Mouse (Mus musculus): ENCODE results near the gene Klk13. TPM values are rescaled to one million over a fixed set of nuclear protein-coding genes. Genes with fewer than 3 reads are reported as not detected.
A peak's percentile ranks its signal among the peaks of the same experiment; 100 is the strongest.
"Not testable (repeated sequence)": the region's sequence is repeated elsewhere in the genome, so short reads cannot be mapped to it uniquely, and the experiment has no call there.

Klk13 gene
- not detected in 2 replicates for total RNA-seq (2015)
- total RNA-seq (2017) = not detected in 2 replicates

DNA sequence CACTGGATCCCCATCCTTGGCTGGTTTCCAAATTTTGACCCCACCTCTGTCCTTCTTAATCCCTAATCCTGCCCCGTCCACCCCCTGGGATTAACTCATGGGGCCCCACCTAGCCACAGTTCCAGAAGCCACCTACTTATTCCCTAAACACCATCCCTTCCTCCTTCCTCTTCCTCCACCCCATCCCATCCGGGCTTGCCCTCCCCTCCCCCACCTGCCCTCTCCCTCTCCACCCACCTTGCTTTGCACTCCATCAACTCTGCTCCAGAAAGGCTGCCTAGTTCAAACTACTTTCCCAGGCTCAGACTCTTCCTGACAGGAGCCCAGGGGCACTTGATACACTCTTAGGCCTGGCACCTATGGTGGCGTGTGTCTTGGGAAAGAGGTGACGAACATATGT, at the start of gene Klk13:
Gene Klk13, plus strand, starts transcription at position 301 of the 400 bp plus-strand sequence.
- no peak for ATAC-seq (ENCODE audit: poor library complexity, severe bottlenecking)

DNA sequence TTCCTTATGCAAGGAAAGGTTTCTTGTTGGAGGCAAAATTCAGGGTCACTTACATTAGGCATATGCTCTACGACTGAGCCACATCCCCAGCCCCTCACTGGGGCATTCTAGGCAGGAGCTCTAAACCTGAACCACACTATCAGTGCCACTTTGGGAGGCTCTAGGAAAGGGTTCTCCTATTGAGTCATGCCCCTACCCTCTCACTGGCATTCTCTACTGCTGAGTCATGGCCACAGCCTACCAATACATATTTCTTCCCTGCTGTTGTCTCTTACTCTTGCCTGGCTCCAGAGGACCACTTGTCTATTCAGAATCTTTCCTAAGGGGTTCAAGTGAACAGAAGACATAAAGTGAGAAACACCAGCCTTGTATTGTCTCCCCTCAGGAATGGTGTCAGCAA, 49.6 kb upstream of the Klk13 start:
- ATAC-seq (ENCODE audit: poor library complexity, severe bottlenecking) = peak; percentile 53

DNA sequence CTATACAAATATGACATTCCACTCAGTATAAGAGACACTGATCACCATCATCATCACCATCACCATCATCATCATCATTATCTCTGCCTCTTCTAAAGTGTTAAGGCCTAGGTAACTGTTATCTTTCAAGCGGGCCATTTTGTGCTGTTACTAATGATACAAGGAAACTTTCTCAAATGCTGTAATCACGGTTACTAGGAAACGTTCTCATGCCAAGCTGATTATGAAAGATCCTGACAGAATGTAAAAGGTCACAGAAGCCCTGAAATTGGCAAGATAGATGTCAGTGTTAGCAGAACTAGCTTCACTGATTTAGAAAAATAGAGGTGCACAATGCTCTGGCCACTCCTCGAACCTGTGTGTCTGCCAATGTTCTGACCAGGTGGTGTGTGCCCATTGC, 45.1 kb upstream of the Klk13 start:
- ATAC-seq (ENCODE audit: poor library complexity, severe bottlenecking) = not testable (repeated sequence)

DNA sequence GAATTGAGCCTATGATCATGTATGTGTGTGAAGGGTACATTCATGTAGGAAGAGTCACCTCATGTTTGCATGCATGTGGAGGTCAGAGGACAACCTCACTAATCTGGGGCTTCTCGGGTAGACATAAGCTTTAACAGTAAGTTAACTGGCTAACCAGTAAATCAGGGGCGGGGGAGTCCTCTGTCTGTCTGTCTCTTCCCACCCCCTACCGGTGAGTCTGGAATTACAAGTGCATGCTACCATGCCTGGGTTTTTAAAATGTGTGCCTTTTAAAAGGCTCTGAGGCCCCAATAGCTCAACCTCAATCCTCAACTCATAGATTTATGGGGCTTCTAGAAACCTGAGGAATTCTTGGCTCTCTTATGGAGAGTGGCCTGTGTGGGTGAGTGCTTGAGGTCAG, 43.8 kb upstream of the Klk13 start:
- ATAC-seq (ENCODE audit: poor library complexity, severe bottlenecking) = no peak

DNA sequence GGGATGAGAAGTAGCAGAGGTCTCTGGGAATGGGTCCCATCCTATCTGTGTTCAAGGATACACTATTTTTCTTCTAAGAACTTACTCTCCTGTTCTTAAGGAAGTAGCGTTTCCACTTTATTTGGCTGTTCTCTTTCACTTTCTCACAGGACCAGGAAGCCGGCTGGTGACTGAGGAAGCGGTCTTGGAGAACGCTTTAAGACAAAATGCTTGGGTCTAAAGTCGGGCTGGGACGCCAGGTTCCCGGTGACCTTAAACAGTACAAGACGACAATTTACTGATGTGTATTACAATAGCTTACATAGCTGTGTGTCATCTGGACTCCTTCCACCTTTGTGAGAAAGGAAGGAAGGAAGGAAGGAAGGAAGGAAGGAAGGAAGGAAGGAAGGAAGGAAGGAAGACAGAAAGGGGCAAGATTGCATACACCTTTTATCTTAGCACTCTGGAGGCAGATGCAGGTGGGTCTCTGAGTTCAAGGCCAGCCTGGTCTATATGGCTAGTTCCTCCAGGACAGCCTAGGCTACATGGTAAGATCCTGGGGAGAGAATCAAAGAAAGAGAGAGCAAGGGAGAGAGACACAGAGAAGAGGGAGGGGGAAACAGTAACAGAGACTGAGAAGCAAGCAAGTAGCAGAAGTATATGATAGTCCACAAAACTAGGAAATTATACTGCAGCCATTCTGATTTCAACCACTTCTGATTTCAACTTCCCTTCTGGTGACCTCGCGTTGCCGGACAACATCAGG, 41.1 kb upstream of the Klk13 start:
- ATAC-seq (ENCODE audit: poor library complexity, severe bottlenecking) = 0 out of 2 replicates have a peak, but pooled peaks have one; percentile 2

DNA sequence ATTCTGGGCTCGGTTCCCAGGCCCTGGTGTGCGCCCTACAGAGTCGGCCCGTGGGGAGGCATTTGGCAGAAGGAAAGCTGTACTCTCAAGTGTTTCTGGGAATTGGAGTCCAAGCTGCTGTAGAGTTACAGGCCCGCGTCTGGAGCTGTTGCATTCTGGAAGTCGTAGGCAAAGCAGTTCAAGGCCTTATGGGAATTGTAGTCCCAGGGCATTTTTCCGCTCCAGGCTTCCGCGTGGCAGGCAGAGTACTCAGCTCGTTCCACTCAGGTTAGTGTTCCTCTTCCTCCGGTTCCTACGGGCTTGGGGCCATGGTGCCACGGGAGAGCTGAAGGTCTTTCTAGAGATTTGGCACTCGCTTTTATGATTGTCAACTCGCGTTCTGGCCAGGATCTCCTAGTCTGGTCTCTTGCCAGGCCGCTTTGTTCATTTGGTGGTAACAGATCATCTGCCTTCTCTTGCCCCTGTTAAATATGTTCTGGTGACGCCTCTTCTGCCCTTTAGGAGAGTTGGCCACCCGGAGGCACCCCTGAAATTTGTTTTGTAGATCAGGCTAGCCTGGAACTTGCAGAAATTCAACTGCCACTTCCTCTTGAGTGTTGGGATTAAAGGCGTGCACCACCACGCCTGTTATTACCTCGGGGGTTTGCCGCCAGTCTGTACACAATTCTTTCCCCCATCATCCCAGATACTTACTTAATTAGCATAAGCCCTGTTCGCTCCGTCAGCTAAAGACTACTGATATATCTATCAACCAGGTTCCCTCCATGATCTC, 40.4 kb upstream of the Klk13 start, which contains the start of gene Ctu1:
Gene Ctu1, plus strand, starts transcription at position 208 of the 772 bp plus-strand sequence.
- ATAC-seq (ENCODE audit: poor library complexity, severe bottlenecking) = peak; percentile 92

DNA sequence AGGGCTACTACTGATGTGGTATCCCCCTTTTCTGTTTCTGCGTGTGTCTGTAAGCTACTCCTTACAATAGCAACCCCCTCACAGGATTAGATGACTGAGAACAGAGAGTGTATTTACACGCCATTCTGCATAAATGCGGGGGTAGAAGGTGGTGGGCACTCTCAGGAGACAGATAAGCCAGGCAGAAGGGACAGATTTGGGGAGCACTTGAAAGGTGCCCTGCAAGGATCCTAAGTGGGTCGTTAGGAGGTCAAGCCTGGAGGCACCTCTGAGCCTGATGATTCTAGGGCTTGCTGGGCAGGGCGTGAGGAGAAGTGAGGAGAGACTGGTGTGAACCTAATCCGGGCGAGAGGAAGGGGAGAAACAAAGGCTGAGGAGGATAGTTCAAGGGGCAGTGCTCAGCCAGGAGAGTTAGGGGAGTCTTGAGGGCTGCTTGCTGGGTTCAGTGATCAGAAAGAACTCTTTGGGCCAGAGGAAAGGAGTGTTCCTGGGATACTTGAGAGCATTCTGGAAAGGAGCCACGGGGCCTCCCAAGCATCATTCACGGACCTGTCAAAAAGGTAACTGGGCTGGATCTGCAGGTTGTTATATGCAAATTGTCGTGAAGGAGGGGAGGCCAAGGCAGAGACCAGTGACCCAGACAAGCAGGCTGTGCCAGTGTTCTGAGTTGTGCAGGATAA, 39.6 kb upstream of the Klk13 start:
- no peak for ATAC-seq (ENCODE audit: poor library complexity, severe bottlenecking)

DNA sequence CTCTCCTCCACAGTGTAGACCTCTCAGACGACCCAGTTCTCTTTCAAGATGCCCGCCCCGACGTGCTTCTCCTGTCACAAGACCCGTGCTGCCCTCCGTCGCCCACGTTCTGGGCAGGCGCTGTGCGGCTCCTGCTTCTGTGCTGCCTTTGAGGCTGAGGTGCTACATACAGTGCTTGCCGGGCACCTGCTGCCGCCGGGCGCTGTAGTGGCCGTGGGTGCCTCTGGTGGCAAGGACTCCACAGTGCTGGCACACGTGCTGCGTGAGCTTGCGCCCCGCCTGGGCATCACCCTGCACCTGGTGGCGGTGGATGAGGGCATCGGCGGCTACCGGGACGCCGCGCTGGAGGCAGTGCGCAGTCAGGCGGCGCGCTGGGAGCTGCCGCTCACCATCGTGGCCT, 37.3 kb upstream of the Klk13 start:
- no peak for ATAC-seq (ENCODE audit: poor library complexity, severe bottlenecking)

DNA sequence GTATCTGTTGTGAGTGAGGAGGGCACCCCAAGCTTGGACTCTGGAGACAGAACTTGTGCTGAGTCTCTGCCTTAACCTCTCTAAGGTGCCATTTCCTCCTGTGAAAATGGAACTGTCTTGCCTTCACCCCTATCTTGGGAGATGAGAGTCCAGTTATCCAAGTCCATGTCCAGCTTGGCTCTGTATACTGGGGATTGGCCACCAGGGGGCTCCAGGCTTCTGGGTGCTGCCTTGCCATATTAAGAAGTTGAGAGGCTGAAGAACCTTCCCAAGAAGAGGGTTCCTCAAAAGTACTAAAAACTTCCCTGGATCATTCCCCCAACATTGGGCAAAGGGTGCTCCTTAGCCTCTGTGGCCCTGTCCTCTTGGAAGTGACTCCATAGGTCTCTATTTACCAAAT, 33.9 kb upstream of the Klk13 start:
- ATAC-seq (ENCODE audit: poor library complexity, severe bottlenecking) = peak; percentile 79

DNA sequence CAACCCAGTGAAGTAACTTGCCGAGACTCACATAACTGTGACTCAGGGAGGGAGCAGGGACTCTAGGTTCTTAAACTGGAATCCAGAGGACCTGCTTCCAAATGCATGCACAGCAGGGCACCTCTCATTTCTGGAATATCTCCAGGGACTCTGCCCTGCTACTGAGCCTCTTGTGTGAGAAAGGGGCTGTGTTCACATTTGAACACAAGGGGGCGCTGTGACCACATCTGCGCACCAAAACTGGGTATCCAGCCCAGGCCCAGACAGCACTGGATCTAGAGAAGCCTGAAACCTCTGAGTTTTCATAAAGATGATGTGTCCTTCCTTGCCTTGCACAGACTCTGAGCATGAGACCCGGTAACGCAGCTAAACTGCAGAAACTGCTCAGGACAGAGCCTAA, 31.4 kb upstream of the Klk13 start:
- peak; percentile 77; the same call in 1 of the 2 replicates for ATAC-seq (ENCODE audit: poor library complexity, severe bottlenecking)

DNA sequence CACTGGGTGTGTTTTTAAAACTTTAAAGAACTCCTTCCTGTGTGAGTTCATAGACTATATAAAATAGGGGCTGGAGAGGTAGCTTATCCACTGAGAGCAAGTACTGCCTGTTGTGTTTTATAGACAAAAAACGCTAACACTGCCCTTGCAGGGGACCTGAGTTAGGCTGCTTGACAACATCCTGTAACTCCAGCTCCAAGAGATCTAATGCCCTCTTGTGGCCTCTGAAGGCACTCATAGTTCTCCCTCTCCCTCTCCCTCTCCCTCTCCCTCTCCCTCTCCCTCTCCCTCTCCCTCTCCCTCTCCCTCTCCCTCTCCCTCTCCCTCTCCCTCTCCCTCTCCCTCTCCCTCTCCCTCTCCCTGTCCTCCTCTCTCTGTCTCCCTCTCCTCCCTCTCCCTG, 29.9 kb upstream of the Klk13 start:
- not testable (repeated sequence) for ATAC-seq (ENCODE audit: poor library complexity, severe bottlenecking)

DNA sequence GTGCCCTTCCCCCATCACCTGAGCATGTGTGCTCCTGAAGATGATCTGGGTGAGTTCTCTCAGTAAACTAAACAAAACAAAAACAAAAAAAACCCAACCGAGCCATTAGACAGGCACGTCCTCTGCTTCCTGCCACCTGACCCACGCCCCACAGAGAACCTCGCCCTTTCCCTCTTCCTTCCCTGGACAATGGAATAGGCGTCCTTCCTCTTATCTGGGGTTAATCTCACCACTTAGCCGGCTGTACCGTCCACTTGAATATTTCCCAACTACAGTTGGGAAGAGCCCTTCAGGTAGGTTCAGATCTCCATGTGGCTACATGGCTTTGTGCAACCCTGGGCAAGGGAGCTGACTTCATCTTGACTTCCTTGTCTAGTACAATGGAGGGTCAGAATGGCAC, 27.3 kb upstream of the Klk13 start:
- ATAC-seq (ENCODE audit: poor library complexity, severe bottlenecking) = peak; percentile 25; the same call in 1 of the 2 replicates

DNA sequence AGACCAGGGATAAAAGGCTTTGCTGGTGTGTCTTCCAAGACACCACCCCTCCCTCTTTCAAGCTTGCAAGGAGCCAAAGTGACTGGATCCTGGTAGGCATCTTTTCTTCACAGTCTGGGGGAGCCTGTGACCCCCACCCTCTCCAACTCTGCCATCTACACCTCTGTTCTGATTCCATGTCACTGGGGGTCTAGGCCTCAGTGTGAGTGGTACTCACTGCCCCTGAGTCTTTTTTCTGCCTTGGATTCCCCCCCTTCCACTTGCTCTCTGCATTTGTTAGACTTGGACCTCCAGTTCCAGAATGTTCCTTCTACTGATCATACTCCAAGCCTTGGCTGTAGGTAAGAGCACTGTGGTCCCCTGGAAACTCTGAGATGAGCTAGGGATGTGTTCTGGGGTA, 22.2 kb upstream of the Klk13 start, which contains the start of gene Klk14:
Gene Klk14, plus strand, starts transcription at position 301 of the 400 bp plus-strand sequence.
- no peak for ATAC-seq (ENCODE audit: poor library complexity, severe bottlenecking)

DNA sequence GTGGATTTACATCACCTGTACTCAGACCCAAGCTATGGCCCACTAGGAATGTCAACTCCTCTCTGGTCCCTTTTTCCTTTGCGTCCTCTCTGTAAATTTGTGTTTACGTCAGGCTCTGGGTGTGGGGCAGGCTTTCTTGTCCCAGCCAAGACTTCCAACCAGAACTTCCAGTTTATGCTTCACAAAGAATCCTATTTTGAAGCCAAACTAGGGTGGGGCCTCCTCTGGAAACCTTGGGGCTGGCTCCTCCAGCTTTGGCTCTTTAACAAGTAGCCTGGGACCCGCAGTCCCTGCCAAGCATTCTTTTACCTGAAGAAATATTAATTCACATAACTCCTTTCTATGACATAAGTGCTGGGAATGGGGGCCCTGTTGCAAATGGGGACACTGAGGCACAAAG, 2.3 kb upstream of the Klk13 start:
- ATAC-seq (ENCODE audit: poor library complexity, severe bottlenecking) = no peak

DNA sequence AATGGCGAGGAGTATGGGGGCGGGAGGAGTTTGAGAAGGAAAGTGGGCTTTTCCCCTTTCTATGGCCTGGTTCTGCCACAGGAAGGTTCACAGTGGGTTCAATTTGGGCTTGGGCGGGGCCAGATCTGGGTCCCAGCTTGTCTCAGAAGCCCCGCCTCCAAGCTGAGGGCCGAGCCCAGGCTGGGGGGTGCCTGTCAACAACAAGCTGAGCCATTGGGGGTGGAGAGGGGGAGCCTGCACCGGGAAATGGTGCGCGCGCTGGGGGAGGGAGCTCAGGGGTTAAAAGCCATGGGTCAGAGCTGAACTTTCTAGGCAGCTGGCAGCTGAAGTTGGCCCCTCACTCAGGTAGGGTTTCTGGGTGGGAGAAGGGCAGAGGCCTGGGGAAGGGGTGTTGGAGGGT, 550 bp downstream of the Klk13 start:
- no peak for ATAC-seq (ENCODE audit: poor library complexity, severe bottlenecking)

DNA sequence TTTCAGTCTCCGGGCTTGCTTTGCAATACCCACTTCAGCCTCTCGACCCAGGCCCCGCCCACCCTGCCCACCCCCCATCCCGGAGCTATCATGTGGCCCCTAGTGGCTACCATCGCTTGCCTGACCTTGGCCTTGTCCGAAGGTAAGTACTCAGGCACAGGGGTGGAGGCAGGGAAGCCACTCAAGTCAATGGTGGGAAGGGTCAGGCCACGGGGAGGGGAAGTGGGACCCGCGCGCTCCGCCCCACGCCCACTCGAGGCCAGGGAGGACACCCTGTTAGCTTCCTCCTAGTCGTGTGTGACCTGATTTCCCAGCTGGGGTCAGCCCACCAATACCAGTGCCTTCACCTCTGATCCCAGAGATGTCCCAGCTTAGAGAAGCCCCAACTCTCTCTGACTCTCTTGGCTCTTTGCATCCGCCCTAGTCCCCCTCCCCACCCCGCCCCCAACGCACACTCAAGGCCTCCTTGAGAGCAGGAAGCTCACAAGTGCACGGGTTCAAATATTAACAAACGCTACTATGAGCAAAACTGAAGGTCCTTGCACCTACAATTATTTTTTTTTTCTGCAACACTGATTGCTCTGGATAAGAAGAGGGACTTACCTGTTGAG, 1.5 kb downstream of the Klk13 start:
- no peak for ATAC-seq (ENCODE audit: poor library complexity, severe bottlenecking)

DNA sequence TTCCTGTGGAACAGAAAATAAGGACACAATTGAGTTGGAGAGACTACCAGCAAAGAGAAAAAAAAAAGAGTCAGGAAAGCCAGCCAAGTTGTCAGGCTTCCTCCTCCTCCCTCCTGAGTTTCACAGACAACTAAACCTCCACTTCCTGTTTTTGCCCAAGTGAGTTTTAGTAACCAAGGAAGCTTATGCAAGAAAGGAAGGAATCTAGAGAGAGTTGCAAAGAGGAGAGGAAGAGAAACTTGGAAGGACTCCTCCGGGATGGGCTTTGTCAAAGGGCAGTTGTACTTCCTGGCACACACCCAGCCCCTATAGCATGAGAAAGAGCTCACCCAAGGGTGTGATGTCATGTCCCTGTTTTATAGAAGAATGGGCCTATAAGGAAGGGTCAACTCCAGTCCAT, 35.4 kb downstream of the Klk13 start:
- peak; percentile 97 for ATAC-seq (ENCODE audit: poor library complexity, severe bottlenecking)

DNA sequence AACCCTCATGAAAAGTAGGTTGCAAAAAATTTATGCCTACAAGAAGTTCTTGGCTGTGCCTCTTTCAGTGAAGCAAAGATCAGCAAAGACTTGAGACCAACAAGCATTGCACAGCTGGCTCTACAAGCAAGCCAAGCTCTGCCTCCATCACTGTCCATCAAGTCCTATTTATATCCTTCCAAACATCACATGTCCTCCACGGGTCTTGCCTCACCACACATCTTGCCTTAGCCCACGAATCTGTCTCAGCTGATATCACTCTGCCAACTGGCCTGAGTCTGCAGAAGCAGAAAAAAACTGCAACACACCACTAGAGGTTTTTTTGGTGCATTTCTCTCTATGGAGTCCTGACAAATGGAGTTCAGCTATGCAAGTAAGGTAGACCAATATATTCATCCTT, 40.4 kb downstream of the Klk13 start:
- no peak for ATAC-seq (ENCODE audit: poor library complexity, severe bottlenecking)

DNA sequence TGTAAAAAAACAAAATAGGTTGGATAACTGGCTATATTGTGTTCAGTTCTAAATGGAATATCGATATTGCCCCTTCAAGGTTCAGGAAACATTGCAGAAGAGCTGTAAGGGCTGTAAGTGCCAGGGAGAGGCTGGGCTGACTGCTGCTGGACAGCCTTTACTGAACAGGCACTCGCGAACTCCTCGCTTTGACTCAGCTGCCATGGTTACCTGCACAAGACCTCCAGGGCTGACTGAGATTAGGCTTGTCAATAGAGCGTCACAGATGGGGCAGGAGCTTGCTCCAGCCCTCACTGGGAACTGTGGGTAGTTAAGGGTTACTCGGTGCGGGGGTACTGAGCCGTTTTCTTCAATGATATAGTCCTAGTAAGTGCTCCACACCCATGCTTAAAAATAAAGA, 54.1 kb downstream of the Klk13 start:
- no peak for ATAC-seq (ENCODE audit: poor library complexity, severe bottlenecking)

DNA sequence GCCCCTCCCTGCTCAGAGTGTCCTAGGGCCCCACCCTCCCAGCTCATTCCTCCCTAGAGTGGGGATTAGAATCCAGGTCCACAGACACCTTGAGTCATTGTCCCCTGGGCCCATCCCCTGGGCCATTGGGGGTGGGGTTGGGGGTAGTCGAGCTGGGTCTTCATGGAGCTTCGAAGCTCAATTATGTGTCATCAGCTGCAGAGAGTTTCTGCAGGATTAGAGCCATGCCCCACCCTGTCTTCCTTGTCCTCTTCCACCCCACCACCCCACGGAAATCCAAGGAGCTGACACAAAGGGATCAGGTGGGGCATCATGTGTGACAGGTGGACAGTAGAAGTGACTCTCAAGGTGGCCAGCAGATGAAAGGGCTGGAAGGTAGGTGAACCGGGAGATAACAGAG, 56.2 kb downstream of the Klk13 start, which contains the start of gene Klk12:
Gene Klk12, plus strand, starts transcription at position 301 of the 400 bp plus-strand sequence.
- ATAC-seq (ENCODE audit: poor library complexity, severe bottlenecking) = no peak

DNA sequence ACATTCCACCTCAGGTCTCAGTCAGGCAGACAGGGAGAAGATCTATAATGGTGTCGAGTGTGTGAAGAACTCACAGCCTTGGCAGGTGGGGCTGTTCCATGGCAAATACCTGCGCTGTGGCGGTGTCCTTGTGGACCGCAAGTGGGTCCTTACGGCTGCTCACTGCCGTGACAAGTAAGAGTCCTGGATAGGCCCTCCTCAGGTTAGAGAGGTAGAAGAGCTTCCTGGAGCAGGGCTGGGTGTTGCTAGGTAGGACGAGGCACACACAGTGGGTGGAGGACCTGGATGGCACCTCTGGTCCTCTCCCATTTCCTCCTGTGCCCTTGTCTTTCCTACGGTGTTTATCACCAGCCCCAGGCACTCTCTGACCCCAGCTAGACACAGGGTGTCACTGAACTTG, 57.3 kb downstream of the Klk13 start:
- no peak for ATAC-seq (ENCODE audit: poor library complexity, severe bottlenecking)

All from megakaryocyte, adult 5-6 weeks (primary cell).